Mouse (Mus musculus) layer of hippocampus, postnatal 10 days (tissue): ENCODE results near the gene Meis1. TPM values are rescaled to one million over a fixed set of nuclear protein-coding genes. Genes with fewer than 3 reads are reported as not detected.

ENCODE experiments used
- DNase-seq, 2 experiments: peaks; one replicate each; pipeline ENCODE4 v3.0.0; 2021; ENCODE audit warnings: low spot score in 2 of 2
- total RNA-seq, 2 experiments: library from RNA; stranded (reverse); gene quantifications; 2 replicates each; pipeline ENCODE4 v1.2.3; 2021

Meis1 gene
- total RNA-seq, 2 experiments from 2014 or later: 1.8 to 2.2 TPM

DNA sequence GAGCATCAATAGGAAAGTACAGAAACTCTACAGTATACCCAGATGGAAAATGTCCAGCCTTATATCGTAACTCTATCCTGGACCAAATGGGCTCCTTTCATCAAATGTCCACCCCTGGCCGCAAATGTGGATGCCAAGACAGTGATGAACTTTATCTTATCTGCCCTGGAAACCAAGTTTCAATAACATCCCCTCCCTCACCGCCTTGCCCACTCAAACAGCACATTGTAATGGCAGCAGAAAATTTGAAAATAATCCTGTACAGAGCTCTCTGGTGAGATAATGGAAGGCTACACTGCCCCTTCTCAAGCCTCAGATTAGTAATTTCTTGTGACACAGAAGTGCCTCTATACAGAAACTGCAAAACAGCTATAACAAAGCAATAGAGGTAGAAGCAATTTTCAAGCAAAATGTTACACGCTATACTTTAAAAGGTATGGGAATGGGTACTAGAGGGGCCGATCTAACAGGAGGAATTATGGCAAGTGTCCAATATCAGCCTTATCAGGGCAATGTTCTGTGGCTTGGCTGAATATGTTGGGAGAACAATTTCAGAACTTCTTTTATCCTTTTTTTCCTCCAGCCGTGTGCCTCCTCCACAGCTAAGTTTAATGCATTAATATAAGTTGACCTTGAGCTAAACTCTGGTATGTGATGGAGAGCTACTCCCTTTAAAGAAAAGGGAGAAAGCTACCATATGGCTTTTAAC, 106.3 kb downstream of the Meis1 start:
- no peak for DNase-seq

- DNase-seq: no peak
These were observed 111.9 kb downstream of the Meis1 start for GRCm38 (mm10) chr11:18906866-18907265.

DNA sequence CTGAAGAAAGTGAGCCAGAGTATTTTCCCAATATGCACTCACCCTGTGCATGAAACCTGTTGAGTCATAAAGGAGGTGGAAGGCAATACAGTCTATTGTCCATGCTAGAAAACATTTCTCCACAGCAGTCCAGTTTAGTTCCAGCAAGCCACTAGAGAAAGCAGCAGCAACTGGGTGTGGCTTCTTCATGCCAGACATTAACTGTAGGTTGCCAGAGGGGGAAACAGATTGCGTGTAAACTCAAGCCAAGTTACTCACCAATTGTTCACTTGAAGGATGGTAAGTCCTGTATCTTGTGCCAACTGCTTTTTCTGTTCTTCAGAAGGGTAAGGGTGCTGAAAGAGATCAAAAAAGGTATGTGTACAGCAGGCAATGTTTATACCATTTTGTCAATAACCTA, 113.4 kb downstream of the Meis1 start:
- no peak for DNase-seq

DNA sequence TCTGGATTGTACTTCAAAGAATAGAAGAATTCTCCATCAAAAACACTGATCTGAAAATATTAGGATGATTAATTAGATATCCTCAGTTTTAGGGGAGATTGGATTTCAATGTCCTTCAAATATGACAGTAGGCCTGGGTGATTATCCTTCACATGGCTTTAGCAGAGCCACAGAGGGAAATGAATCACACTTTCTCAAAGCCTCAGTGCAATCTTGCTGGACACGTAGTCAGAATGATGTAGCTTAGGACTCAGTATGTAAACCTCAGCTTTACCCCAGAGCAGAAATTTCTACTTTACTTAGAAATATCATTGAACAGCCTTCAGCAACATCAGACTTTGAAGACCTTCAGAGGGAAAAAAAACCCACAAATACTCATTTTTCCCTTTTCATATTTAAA, 113.9 kb downstream of the Meis1 start:
- DNase-seq: no peak

DNA sequence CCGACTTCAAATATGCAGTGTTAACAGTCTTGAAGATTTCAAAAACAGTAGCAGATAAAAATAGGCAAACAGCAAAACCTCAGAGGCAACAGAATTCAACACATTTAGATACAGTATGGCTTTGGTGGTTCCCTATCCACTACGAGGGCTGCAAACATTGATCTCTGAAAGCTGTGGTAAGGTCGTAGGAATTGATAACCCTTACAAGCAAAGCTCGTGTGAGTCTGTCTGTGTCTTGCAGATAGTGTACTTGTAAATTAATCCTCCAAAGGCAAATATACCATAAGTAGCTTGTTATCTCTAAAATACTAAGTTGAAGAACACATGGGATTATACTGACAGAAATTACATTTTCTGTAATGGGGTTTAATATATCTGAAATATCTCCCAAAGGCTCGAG, 114.5 kb downstream of the Meis1 start:
- no peak for DNase-seq

- no peak for DNase-seq
These were observed 118.3 kb downstream of the Meis1 start for GRCm38 (mm10) chr11:18900489-18900888.

DNA sequence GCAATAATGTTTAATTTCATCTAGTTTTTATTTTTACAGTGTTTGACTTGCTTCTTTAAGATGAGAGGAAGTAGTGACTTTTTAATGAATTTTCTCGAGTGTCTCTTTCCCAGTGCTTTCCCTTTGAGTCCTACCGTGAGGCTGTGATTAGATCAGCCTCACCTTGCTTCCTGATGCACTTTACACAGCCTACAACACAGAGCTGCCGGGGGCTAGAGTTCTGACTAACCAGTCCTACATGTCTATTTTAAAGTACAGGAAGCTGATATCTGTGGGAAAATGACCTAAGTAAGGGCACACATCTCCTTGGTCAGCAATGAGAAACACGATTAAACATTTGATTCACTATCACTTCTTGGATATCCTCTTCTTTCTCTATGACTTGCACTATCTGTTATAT, 119.9 kb downstream of the Meis1 start:
- no peak for DNase-seq

- no peak for DNase-seq
These were observed 120.7 kb downstream of the Meis1 start for GRCm38 (mm10) chr11:18897921-18898646.

DNA sequence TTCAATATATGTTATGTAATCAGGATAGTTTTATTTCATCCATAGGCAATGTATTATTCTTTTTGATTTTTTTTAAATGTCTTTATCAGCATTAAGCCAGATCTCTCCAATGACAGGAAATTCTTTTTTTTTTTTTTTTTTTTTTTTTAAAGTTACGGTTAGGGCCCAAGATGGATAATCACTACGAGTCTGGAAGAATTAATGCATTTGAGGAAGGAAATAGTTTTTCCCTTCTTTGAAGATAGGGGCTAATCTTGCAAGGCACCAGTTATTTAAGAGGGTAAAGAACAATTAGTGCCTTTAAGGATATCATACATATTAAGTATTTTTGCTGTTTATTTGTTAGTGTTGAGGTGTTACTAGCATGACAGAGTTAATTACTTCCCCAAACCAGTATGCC, 121.5 kb downstream of the Meis1 start:
- DNase-seq: no peak

DNA sequence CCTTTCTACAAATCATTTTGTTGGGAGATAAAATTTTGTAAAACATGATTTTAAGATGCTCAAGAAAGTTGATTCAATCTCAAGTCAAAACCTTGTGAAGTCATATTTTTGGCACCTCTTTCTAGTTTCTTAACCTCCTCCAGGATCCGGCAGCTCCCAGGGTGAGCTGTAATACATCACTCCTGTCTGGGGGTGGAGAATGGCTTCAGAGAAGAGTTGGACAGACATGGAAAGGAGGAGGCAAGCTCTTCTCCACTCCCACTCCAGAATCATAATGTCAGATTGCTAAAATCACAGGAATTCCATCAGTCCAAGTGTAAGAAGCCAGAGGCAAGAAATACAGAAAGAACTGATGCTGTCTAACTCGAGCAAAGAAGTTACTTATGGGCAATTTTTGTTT, 126.3 kb downstream of the Meis1 start:
- no peak for DNase-seq

DNA sequence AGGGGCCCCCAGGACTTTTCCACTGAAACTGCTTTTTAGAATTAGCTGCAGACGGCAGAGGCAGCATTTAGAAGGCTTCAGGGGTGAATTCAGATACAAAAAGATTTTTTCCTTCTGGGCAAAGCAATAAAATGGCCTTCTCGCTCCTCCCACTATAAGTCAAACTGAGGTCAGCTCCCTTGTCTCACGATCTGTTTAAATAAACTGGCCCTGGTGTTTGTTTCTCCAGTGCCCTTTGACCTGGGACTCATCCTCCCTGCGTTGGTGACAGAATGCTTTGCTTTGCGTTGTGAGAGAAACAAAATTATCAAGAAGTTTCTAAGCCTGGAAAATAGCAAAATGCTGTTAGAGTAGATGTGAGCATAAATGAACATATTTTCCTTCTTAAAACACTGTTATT, 129.6 kb downstream of the Meis1 start:
- DNase-seq: no peak

DNA sequence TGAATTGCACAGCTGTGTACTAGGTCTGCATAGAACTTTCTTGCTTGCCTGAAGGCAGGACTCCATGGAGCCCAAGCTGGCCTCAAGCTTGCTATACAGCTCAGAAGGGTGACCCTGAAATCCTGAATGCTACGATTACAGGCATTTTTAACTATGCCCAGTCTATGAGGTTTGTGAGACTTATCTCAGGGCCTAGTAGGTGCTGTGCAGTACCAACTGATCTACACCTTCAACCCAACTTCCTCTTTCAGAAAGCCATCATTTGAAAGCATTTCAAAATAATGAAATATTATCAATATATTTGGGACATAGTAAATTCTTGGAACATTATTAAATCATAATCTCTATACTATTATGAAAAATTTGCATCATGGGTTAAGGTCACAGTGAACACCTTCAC, 130.1 kb downstream of the Meis1 start:
- DNase-seq: no peak

GRCm38 (mm10) chr11:18885729-18886325, 133.0 kb downstream of the Meis1 start:
- no peak for DNase-seq

- no peak for DNase-seq
These were observed 133.6 kb downstream of the Meis1 start for GRCm38 (mm10) chr11:18885036-18885728.

DNA sequence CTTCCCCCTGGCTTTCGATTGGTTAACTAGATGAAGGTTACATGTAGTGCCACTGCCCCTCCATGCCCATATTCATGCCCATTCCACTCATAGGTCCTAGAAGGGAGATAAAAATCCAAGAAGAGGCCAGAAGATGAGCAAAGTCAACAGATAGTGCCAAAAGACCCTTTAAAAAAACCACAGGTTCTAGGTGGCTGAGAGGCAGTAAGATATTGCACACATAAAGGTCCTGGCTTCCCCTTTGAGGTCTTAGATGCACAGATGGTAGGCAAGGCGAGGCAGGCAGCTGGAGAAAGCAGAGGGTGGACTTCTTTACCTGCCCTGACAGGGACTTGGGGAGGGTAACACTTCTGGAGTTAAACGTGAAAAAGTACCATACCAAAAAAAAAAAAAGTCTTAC, 134.8 kb downstream of the Meis1 start:
- no peak for DNase-seq

DNA sequence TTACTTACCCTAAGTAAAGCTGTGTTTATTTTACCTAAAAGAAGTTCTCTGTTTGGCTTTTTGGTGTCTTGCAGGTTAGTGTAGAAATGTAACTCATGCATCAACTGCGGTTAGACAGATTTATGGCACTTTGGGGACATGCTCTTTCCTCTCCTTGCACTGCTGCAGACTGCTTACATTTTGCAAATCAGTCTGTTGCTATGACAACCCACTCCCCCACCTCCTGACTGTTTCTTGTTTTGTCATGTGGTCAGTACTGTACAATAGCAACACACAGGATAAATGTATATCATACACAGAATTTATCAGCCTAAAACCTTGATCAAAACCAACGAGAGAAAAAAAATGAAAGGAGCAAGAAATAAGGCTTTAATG, 135.3 kb downstream of the Meis1 start:
- DNase-seq: no peak

- no peak for DNase-seq
These were observed 135.9 kb downstream of the Meis1 start for GRCm38 (mm10) chr11:18882747-18883506.

DNA sequence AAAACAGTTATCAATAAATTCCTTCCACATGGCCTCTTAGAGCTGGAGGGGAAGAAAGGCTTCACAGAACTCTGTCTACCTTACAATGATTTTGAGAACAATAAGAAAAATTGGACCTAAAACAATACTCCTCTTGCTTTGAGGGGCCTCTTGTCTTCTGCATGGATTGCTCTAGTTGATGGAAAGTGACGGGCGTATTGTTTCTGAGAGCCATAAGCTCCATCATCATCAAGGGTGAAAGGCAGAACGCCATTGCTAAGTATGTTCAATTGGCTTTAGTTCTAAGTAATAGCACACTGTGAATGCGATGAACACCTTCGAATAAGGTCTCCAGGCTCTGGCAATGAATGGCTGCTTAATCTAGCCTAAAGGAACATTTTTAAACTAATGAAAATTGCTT, 136.5 kb downstream of the Meis1 start:
- no peak for DNase-seq

GRCm38 (mm10) chr11:18880806-18881205, 138.0 kb downstream of the Meis1 start:
- DNase-seq: no peak

DNA sequence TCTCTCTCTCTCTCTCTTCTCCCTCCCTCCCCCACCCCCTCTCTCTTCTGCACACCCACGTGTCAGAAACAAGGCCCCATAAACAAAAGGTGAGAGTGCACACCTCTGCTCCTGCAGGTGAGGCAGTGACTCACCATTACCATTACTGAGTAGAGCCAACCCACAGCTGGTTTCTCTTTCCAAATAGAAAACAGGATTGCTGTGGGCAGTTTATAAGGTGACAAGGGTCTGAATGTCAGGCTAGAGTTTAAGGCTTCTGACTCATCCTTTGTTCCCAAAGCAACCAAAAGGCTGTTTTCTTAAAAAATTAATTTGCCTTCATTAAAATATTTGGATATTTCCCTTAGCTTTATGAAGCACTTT, 139.3 kb downstream of the Meis1 start:
- no peak for DNase-seq

DNA sequence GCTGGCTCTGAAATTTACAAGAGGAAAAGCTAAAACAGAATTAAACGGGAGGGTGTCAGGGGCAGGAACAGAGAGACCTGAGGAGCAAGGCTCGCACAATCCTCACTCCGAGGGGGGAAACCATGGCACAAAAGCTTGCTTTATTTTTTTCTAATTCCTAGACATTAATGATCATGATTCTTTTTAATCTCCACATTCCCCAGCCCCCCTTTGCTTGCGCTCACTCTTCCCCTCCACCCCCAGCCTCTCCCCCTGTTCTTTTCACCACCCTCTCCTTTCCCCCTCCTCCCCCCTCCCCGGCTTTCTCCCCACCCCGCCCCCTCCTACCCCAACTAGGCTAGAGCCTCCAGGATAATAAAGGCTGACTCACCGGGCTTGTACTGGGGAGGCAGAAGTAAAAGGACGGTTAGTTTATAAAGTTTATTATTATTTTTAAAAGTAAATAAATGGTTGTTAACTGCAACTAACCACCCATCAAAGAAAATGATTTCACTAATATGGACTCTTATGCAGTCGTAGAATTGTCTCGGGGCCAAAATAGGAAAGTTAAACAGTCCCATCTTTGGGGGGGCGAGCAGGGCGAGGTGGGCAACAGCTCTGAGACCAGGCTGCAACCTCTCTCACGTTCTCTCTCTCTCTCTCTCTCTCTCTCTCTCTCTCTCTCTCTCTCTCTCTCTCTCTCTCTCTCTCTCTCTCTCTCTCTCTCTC, 139.9 kb downstream of the Meis1 start:
- no peak for DNase-seq
